Mouse (Mus musculus): ENCODE measurements around the gene E430018J23Rik.

DNA sequence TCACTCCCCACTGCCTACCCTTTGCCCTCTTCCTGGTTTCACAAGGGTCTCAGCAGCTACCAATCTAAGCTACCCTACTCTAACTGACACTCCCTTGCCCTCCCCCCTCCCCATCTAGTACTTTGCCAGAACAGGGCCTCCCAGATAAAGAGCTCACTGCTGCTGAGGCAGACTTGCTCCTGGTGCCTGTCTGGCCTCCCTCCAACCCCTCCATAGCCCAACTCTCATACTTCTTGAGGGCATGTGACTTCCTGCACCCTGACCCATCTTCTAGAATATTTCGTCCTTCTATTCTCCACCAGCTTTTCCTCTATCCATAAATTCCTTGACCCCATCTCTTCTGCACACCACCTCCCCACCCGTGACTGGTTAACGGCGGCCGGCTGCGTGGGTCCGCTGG is 50.5 kb downstream of the E430018J23Rik start:
- no peak for TF ChIP-seq GATA1 (IDR thresholded peaks at IDR 0.05; ENCODE audit: borderline replicate concordance, low read length)
- no peak for TF ChIP-seq CTCF (IDR thresholded peaks at IDR 0.05; ENCODE audit: low read depth, low read length)

Measured in G1E (cell line).